Mouse (Mus musculus): ENCODE results near the gene Carmil1. TPM values are rescaled to one million over a fixed set of nuclear protein-coding genes. Genes with fewer than 3 reads are reported as not detected.

The Carmil1 gene
- polyA plus RNA-seq, 2 experiments: 18.7 to 33.9 TPM

- Histone ChIP-seq H3K36me3 (ENCODE audit: control insufficient read depth, insufficient read depth, low read length) (peaks cover 3% of the 10 kb centered on the region; the same call in 1 of the 2 replicates), H3K4me2 (replicated peaks; ENCODE audit: low read depth, low read length, severe bottlenecking) (no peak overlapping the region), H3K27ac (replicated peaks; ENCODE audit: low read depth, low read length) (no peak overlapping the region), H3K9ac (ENCODE audit: low read depth, low read length, severe bottlenecking) (no peak overlapping the region), H3K4me3 (replicated peaks; ENCODE audit: low read length) (no peak overlapping the region), H3K9me3 (ENCODE audit: control insufficient read depth, low read length) (no peaks in the 10 kb centered on the region), H3K4me1 (ENCODE audit: control insufficient read depth, insufficient read depth, low read length) (no peaks in the 10 kb centered on the region), H3K27me3 (ENCODE audit: control insufficient read depth, insufficient read depth, low read length) (no peaks in the 10 kb centered on the region)
- 74% methylated on average over 6 of the region's 6 CpGs for WGBS
- DNase-seq (ENCODE audit: low spot score) (no peak), ATAC-seq (ENCODE audit: low FRiP score, low read depth) (no peak)
- no peak for TF ChIP-seq POLR2A (IDR thresholded peaks at IDR 0.05; ENCODE audit: borderline replicate concordance, extremely low read depth, insufficient read depth, insufficient read length)
Observed at GRCm38 (mm10) chr13:24257809-24258208, 22.8 kb downstream of the Carmil1 start.

GRCm38 (mm10) chr13:24253989-24254388 lies 26.6 kb downstream of the Carmil1 start:
- Histone ChIP-seq H3K36me3 (ENCODE audit: control insufficient read depth, insufficient read depth, low read length) (no peaks in the 10 kb centered on the region), H3K27me3 (ENCODE audit: control insufficient read depth, insufficient read depth, low read length) (no peaks in the 10 kb centered on the region), H3K9ac (ENCODE audit: low read depth, low read length, severe bottlenecking) (no peak overlapping the region), H3K4me2 (replicated peaks; ENCODE audit: low read depth, low read length, severe bottlenecking) (no peak overlapping the region), H3K27ac (replicated peaks; ENCODE audit: low read depth, low read length) (no peak overlapping the region), H3K9me3 (ENCODE audit: control insufficient read depth, low read length) (no peaks in the 10 kb centered on the region), H3K4me1 (ENCODE audit: control insufficient read depth, insufficient read depth, low read length) (no peaks in the 10 kb centered on the region), H3K4me3 (replicated peaks; ENCODE audit: low read length) (no peak overlapping the region)
- WGBS: 35% methylated on average over 2 of the region's 2 CpGs
- DNase-seq (ENCODE audit: low spot score): peak; percentile 38
- no peak for ATAC-seq (ENCODE audit: low FRiP score, low read depth)
- no peak for TF ChIP-seq POLR2A (IDR thresholded peaks at IDR 0.05; ENCODE audit: borderline replicate concordance, extremely low read depth, insufficient read depth, insufficient read length)

GRCm38 (mm10) chr13:24253551-24253950 lies 27.0 kb downstream of the Carmil1 start:
- no peak overlapping the region for H3K9ac ChIP-seq (ENCODE audit: low read depth, low read length, severe bottlenecking)
- H3K4me1 ChIP-seq (ENCODE audit: control insufficient read depth, insufficient read depth, low read length): no peaks in the 10 kb centered on the region
- 94% methylated on average over 3 of the region's 3 CpGs for WGBS
- no peak overlapping the region for H3K4me2 ChIP-seq (replicated peaks; ENCODE audit: low read depth, low read length, severe bottlenecking)
- no peak for DNase-seq (ENCODE audit: low spot score)
- ATAC-seq (ENCODE audit: low FRiP score, low read depth): no peak
- H3K27ac ChIP-seq (replicated peaks; ENCODE audit: low read depth, low read length): no peak overlapping the region
- no peaks in the 10 kb centered on the region for H3K9me3 ChIP-seq (ENCODE audit: control insufficient read depth, low read length)
- H3K36me3 ChIP-seq (ENCODE audit: control insufficient read depth, insufficient read depth, low read length): no peaks in the 10 kb centered on the region
- no peaks in the 10 kb centered on the region for H3K27me3 ChIP-seq (ENCODE audit: control insufficient read depth, insufficient read depth, low read length)
- TF ChIP-seq POLR2A (IDR thresholded peaks at IDR 0.05; ENCODE audit: borderline replicate concordance, extremely low read depth, insufficient read depth, insufficient read length): no peak
- no peak overlapping the region for H3K4me3 ChIP-seq (replicated peaks; ENCODE audit: low read length)

GRCm38 (mm10) chr13:24251236-24251635 lies 29.4 kb downstream of the Carmil1 start:
- TF ChIP-seq POLR2A (IDR thresholded peaks at IDR 0.05; ENCODE audit: borderline replicate concordance, extremely low read depth, insufficient read depth, insufficient read length): no peak
- no peaks in the 10 kb centered on the region for H3K4me1 ChIP-seq (ENCODE audit: control insufficient read depth, insufficient read depth, low read length)
- H3K27me3 ChIP-seq (ENCODE audit: control insufficient read depth, insufficient read depth, low read length): no peaks in the 10 kb centered on the region
- no peak overlapping the region for H3K4me2 ChIP-seq (replicated peaks; ENCODE audit: low read depth, low read length, severe bottlenecking)
- DNase-seq (ENCODE audit: low spot score): no peak
- 91% methylated on average over 7 of the region's 7 CpGs for WGBS
- H3K9me3 ChIP-seq (ENCODE audit: control insufficient read depth, low read length): no peaks in the 10 kb centered on the region
- ATAC-seq (ENCODE audit: low FRiP score, low read depth): no peak
- H3K27ac ChIP-seq (replicated peaks; ENCODE audit: low read depth, low read length): no peak overlapping the region
- no peak overlapping the region for H3K9ac ChIP-seq (ENCODE audit: low read depth, low read length, severe bottlenecking)
- H3K4me3 ChIP-seq (replicated peaks; ENCODE audit: low read length): no peak overlapping the region
- no peaks in the 10 kb centered on the region for H3K36me3 ChIP-seq (ENCODE audit: control insufficient read depth, insufficient read depth, low read length)

GRCm38 (mm10) chr13:24247928-24248327 lies 32.7 kb downstream of the Carmil1 start:
- no peaks in the 10 kb centered on the region for H3K36me3 ChIP-seq (ENCODE audit: control insufficient read depth, insufficient read depth, low read length)
- no peaks in the 10 kb centered on the region for H3K9me3 ChIP-seq (ENCODE audit: control insufficient read depth, low read length)
- no peaks in the 10 kb centered on the region for H3K27me3 ChIP-seq (ENCODE audit: control insufficient read depth, insufficient read depth, low read length)
- ATAC-seq (ENCODE audit: low FRiP score, low read depth) (no peak), DNase-seq (ENCODE audit: low spot score) (no peak)
- no peak overlapping the region for H3K9ac ChIP-seq (ENCODE audit: low read depth, low read length, severe bottlenecking)
- H3K4me2 ChIP-seq (replicated peaks; ENCODE audit: low read depth, low read length, severe bottlenecking): no peak overlapping the region
- H3K4me1 ChIP-seq (ENCODE audit: control insufficient read depth, insufficient read depth, low read length): peaks cover 4% of the 10 kb centered on the region; the same call in 1 of the 2 replicates
- peak overlapping the region; percentile 7; the same call in 1 of the 2 replicates for H3K27ac ChIP-seq (replicated peaks; ENCODE audit: low read depth, low read length)
- H3K4me3 ChIP-seq (replicated peaks; ENCODE audit: low read length): no peak overlapping the region
- TF ChIP-seq POLR2A (IDR thresholded peaks at IDR 0.05; ENCODE audit: borderline replicate concordance, extremely low read depth, insufficient read depth, insufficient read length): no peak
- WGBS: 73% methylated on average over 5 of the region's 5 CpGs

GRCm38 (mm10) chr13:24247441-24247840 lies 33.2 kb downstream of the Carmil1 start:
- peak overlapping the region; percentile 7; the same call in 1 of the 2 replicates for H3K27ac ChIP-seq (replicated peaks; ENCODE audit: low read depth, low read length)
- DNase-seq (ENCODE audit: low spot score): no peak
- WGBS: 73% methylated on average over 3 of the region's 3 CpGs
- peaks cover 7% of the 10 kb centered on the region; the same call in 1 of the 2 replicates for H3K4me1 ChIP-seq (ENCODE audit: control insufficient read depth, insufficient read depth, low read length)
- ATAC-seq (ENCODE audit: low FRiP score, low read depth): no peak
- H3K9ac ChIP-seq (ENCODE audit: low read depth, low read length, severe bottlenecking): no peak overlapping the region
- no peaks in the 10 kb centered on the region for H3K9me3 ChIP-seq (ENCODE audit: control insufficient read depth, low read length)
- H3K4me2 ChIP-seq (replicated peaks; ENCODE audit: low read depth, low read length, severe bottlenecking): no peak overlapping the region
- no peak overlapping the region for H3K4me3 ChIP-seq (replicated peaks; ENCODE audit: low read length)
- no peaks in the 10 kb centered on the region for H3K36me3 ChIP-seq (ENCODE audit: control insufficient read depth, insufficient read depth, low read length)
- no peak for TF ChIP-seq POLR2A (IDR thresholded peaks at IDR 0.05; ENCODE audit: borderline replicate concordance, extremely low read depth, insufficient read depth, insufficient read length)
- H3K27me3 ChIP-seq (ENCODE audit: control insufficient read depth, insufficient read depth, low read length): no peaks in the 10 kb centered on the region
